Mouse (Mus musculus): ENCODE data around the gene Rhbdd3. TPM values are rescaled to one million over a fixed set of nuclear protein-coding genes. Genes with fewer than 3 reads are reported as not detected.

The Rhbdd3 gene
- total RNA-seq (2021), result 10 to 100 TPM; 23.4 to 24.6 TPM

GRCm38 (mm10) chr11:5098736-5099542, at the start of gene Rhbdd3, which contains the start of gene Ewsr1:
TSS of gene Rhbdd3 (plus strand) at chr11:5098926.
TSS of gene Ewsr1 (minus strand) at chr11:5099266.
- intact Hi-C loops (cut with DNase I), result no loop called here
- DNase-seq (ENCODE audit: extremely low spot score in 1 of 2, low spot score in 2 of 2), result peak; percentile 95 to 97

- intact Hi-C loops (cut with DNase I), result no loop called here
- DNase-seq (ENCODE audit: extremely low spot score in 1 of 2, low spot score in 2 of 2), result no peak
These were observed 47.1 kb upstream of the Rhbdd3 start for GRCm38 (mm10) chr11:5051629-5052028.

- DNase-seq (ENCODE audit: extremely low spot score in 1 of 2, low spot score in 2 of 2), result no peak
- intact Hi-C loops (cut with DNase I), result no loop called here
These were observed 46.4 kb upstream of the Rhbdd3 start for GRCm38 (mm10) chr11:5052200-5052854.

- intact Hi-C loops (cut with DNase I), result no loop called here
- no peak for DNase-seq (ENCODE audit: extremely low spot score in 1 of 2, low spot score in 2 of 2)
These were observed 44.6 kb upstream of the Rhbdd3 start for GRCm38 (mm10) chr11:5054151-5054550.

- no peak for DNase-seq (ENCODE audit: extremely low spot score in 1 of 2, low spot score in 2 of 2)
- intact Hi-C loops (cut with DNase I), result loop anchor here (5.0 kb wide), 1 partner anchor 38 kb away; no protein-coding TSS in a partner anchor
These were observed 43.9 kb upstream of the Rhbdd3 start for GRCm38 (mm10) chr11:5054874-5055273.

GRCm38 (mm10) chr11:5055945-5056938, 42.5 kb upstream of the Rhbdd3 start:
- DNase-seq (ENCODE audit: extremely low spot score in 1 of 2, low spot score in 2 of 2), result no peak
- intact Hi-C loops (cut with DNase I), result loop anchor here (5.0 kb wide), 1 partner anchor 39 kb away; no protein-coding TSS in a partner anchor

- DNase-seq (ENCODE audit: extremely low spot score in 1 of 2, low spot score in 2 of 2), result no peak
- intact Hi-C loops (cut with DNase I), result loop anchor here (5.0 kb wide), 1 partner anchor 40 kb away; no protein-coding TSS in a partner anchor
These were observed 41.7 kb upstream of the Rhbdd3 start for GRCm38 (mm10) chr11:5057064-5057463.

- intact Hi-C loops (cut with DNase I), result loop anchor here (5.0 kb wide), 1 partner anchor 40 kb away; no protein-coding TSS in a partner anchor
- DNase-seq (ENCODE audit: extremely low spot score in 1 of 2, low spot score in 2 of 2), result no peak
These were observed 41.2 kb upstream of the Rhbdd3 start for GRCm38 (mm10) chr11:5057541-5057855.

- peak in 1 of 2 experiments; percentile 63 for DNase-seq (ENCODE audit: extremely low spot score in 1 of 2, low spot score in 2 of 2)
- intact Hi-C loops (cut with DNase I), result loop anchor here (5.0 kb wide), 1 partner anchor 41 kb away; no protein-coding TSS in a partner anchor
These were observed 40.7 kb upstream of the Rhbdd3 start, which contains the start of gene Rasl10a for GRCm38 (mm10) chr11:5057856-5058641. TSS of gene Rasl10a (plus strand) at chr11:5058128.

GRCm38 (mm10) chr11:5058783-5059182, 39.9 kb upstream of the Rhbdd3 start:
- intact Hi-C loops (cut with DNase I), result loop anchor here (5.0 kb wide), 1 partner anchor 41 kb away; no protein-coding TSS in a partner anchor
- DNase-seq (ENCODE audit: extremely low spot score in 1 of 2, low spot score in 2 of 2), result no peak

GRCm38 (mm10) chr11:5059230-5059629, 39.5 kb upstream of the Rhbdd3 start:
- DNase-seq (ENCODE audit: extremely low spot score in 1 of 2, low spot score in 2 of 2), result no peak
- intact Hi-C loops (cut with DNase I), result loop anchor here (5.0 kb wide), 1 partner anchor 42 kb away; no protein-coding TSS in a partner anchor

GRCm38 (mm10) chr11:5059704-5060156, 39.0 kb upstream of the Rhbdd3 start:
- intact Hi-C loops (cut with DNase I), result loop anchor here (5.0 to 10.0 kb wide), 2 partner anchors 42 to 135 kb away; no protein-coding TSS in a partner anchor
- peak in 1 of 2 experiments; percentile 62 for DNase-seq (ENCODE audit: extremely low spot score in 1 of 2, low spot score in 2 of 2)

GRCm38 (mm10) chr11:5060756-5061412, 37.8 kb upstream of the Rhbdd3 start:
- intact Hi-C loops (cut with DNase I), result loop anchor here (10.0 kb wide), 1 partner anchor 136 kb away; no protein-coding TSS in a partner anchor
- DNase-seq (ENCODE audit: extremely low spot score in 1 of 2, low spot score in 2 of 2), result no peak

- intact Hi-C loops (cut with DNase I), result loop anchor here (10.0 kb wide), 1 partner anchor 137 kb away; no protein-coding TSS in a partner anchor
These were observed 37.1 kb upstream of the Rhbdd3 start for GRCm38 (mm10) chr11:5061413-5062139.

GRCm38 (mm10) chr11:5062326-5062725, 36.4 kb upstream of the Rhbdd3 start:
- DNase-seq (ENCODE audit: extremely low spot score in 1 of 2, low spot score in 2 of 2), result no peak
- intact Hi-C loops (cut with DNase I), result loop anchor here (10.0 kb wide), 1 partner anchor 138 kb away; no protein-coding TSS in a partner anchor

More at GRCm38 (mm10) chr11:5061413-5062139, 37.1 kb upstream of the Rhbdd3 start:
- peak; percentile 88 to 95 for DNase-seq (ENCODE audit: extremely low spot score in 1 of 2, low spot score in 2 of 2)

GRCm38 (mm10) chr11:5062860-5063505, 35.7 kb upstream of the Rhbdd3 start:
- no peak for DNase-seq (ENCODE audit: extremely low spot score in 1 of 2, low spot score in 2 of 2)
- intact Hi-C loops (cut with DNase I), result loop anchor here (10.0 kb wide), 1 partner anchor 138 kb away; no protein-coding TSS in a partner anchor

Measured in left cerebral cortex, postnatal 10 days (tissue).